Mouse (Mus musculus): Measurements from ENCODE around the gene Inf2. TPM values are rescaled to one million over a fixed set of nuclear protein-coding genes. Genes with fewer than 3 reads are reported as not detected.
A peak's percentile ranks its signal among the peaks of the same experiment; 100 is the strongest.

Inf2 gene
- polyA plus RNA-seq, 2 experiments = 6.9 to 27.5 TPM

DNA sequence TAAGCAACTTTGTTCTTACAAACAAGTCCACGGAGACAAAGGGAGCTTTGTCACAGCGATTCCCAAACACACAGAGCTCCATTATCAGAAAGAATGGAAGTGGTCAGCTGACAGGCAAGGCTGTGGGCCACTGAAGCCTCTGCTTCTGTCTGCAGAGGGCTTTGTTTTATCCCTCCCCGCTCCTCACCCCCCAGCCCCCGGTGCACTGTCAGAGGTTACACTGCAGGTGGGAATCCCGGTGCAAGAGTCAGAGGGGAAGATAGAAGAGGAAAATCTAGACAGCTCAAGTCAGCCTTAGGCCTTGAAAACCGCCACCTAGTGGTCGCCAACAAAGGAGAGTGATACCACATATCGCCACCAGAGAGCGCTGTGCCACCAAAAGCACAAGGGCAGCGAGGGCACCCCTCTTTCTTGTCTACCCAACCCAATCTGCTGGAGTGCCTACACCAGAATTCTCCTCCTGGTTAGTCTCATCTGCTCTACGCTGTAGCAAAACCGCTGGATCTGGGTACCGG, 36.7 kb upstream of the Inf2 start:
- no peaks in the 10 kb centered on the region for H3K4me1 ChIP-seq (ENCODE audit: control insufficient read depth, insufficient read depth, low read length)
- H3K9ac ChIP-seq (ENCODE audit: low read depth, low read length, severe bottlenecking) = no peak overlapping the region
- H3K4me3 ChIP-seq (replicated peaks; ENCODE audit: low read length) = no peak overlapping the region
- peak; percentile 76 for DNase-seq (ENCODE audit: low spot score)
- 10% methylated on average over 13 of the region's 13 CpGs for WGBS
- no peaks in the 10 kb centered on the region for H3K36me3 ChIP-seq (ENCODE audit: control insufficient read depth, insufficient read depth, low read length)
- peak; percentile 56; the same call in 1 of the 2 replicates for ATAC-seq (ENCODE audit: low FRiP score, low read depth)
- no peak for TF ChIP-seq POLR2A (IDR thresholded peaks at IDR 0.05; ENCODE audit: borderline replicate concordance, extremely low read depth, insufficient read depth, insufficient read length)
- H3K9me3 ChIP-seq (ENCODE audit: control insufficient read depth, low read length) = no peaks in the 10 kb centered on the region
- no peaks in the 10 kb centered on the region for H3K27me3 ChIP-seq (ENCODE audit: control insufficient read depth, insufficient read depth, low read length)
- no peak overlapping the region for H3K4me2 ChIP-seq (replicated peaks; ENCODE audit: low read depth, low read length, severe bottlenecking)
- H3K27ac ChIP-seq (replicated peaks; ENCODE audit: low read depth, low read length) = no peak overlapping the region

- no peak overlapping the region for H3K4me3 ChIP-seq (replicated peaks; ENCODE audit: low read length)
- H3K9ac ChIP-seq (ENCODE audit: low read depth, low read length, severe bottlenecking) = no peak overlapping the region
- TF ChIP-seq POLR2A (IDR thresholded peaks at IDR 0.05; ENCODE audit: borderline replicate concordance, extremely low read depth, insufficient read depth, insufficient read length) = no peak
- no peaks in the 10 kb centered on the region for H3K27me3 ChIP-seq (ENCODE audit: control insufficient read depth, insufficient read depth, low read length)
- no peak overlapping the region for H3K4me2 ChIP-seq (replicated peaks; ENCODE audit: low read depth, low read length, severe bottlenecking)
- 62% methylated on average over 5 of the region's 5 CpGs for WGBS
- no peak for ATAC-seq (ENCODE audit: low FRiP score, low read depth)
- H3K9me3 ChIP-seq (ENCODE audit: control insufficient read depth, low read length) = no peaks in the 10 kb centered on the region
- H3K27ac ChIP-seq (replicated peaks; ENCODE audit: low read depth, low read length) = no peak overlapping the region
- DNase-seq (ENCODE audit: low spot score) = no peak
- H3K36me3 ChIP-seq (ENCODE audit: control insufficient read depth, insufficient read depth, low read length) = no peaks in the 10 kb centered on the region
- no peaks in the 10 kb centered on the region for H3K4me1 ChIP-seq (ENCODE audit: control insufficient read depth, insufficient read depth, low read length)
Observed at GRCm38 (mm10) chr12:112552520-112552919, 36.1 kb upstream of the Inf2 start.

- ATAC-seq (ENCODE audit: low FRiP score, low read depth) = no peak; the same call in 1 of the 2 replicates
- no peak overlapping the region for H3K27ac ChIP-seq (replicated peaks; ENCODE audit: low read depth, low read length)
- no peak for DNase-seq (ENCODE audit: low spot score)
- no peak overlapping the region for H3K4me3 ChIP-seq (replicated peaks; ENCODE audit: low read length)
- H3K9ac ChIP-seq (ENCODE audit: low read depth, low read length, severe bottlenecking) = no peak overlapping the region
- 22% methylated on average over 12 of the region's 12 CpGs for WGBS
- no peak for TF ChIP-seq POLR2A (IDR thresholded peaks at IDR 0.05; ENCODE audit: borderline replicate concordance, extremely low read depth, insufficient read depth, insufficient read length)
- no peaks in the 10 kb centered on the region for H3K9me3 ChIP-seq (ENCODE audit: control insufficient read depth, low read length)
- H3K4me1 ChIP-seq (ENCODE audit: control insufficient read depth, insufficient read depth, low read length) = no peaks in the 10 kb centered on the region
- H3K27me3 ChIP-seq (ENCODE audit: control insufficient read depth, insufficient read depth, low read length) = no peaks in the 10 kb centered on the region
- H3K36me3 ChIP-seq (ENCODE audit: control insufficient read depth, insufficient read depth, low read length) = no peaks in the 10 kb centered on the region
- H3K4me2 ChIP-seq (replicated peaks; ENCODE audit: low read depth, low read length, severe bottlenecking) = no peak overlapping the region
Observed at GRCm38 (mm10) chr12:112554900-112555299, 33.7 kb upstream of the Inf2 start.

DNA sequence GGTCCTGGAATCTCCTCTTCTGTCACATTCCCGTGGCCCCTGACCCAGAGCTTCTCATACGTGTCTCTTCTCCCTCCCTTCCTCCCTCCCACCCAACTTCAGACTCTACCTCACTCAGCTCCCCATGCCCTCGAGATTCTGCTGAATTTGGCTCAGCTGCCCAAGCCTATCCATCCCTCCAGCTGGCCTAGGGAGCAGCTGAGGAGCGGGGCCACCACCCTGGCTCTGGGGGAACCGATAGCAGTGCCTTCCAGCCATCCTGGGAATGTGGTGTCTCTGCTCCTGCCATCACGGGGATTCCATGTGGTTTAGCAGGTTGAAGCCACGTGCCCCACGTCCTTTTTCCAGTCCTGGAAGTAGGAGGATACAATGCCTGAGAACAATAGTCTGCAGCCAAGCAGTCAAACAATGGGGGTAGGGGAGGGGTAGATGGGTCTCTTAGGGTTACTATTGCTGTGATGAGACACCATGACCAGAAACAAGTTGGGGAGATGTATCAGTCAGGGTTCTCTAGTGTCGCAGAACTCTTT, 32.0 kb upstream of the Inf2 start:
- DNase-seq (ENCODE audit: low spot score) = no peak
- H3K9me3 ChIP-seq (ENCODE audit: control insufficient read depth, low read length) = no peaks in the 10 kb centered on the region
- no peaks in the 10 kb centered on the region for H3K27me3 ChIP-seq (ENCODE audit: control insufficient read depth, insufficient read depth, low read length)
- H3K4me1 ChIP-seq (ENCODE audit: control insufficient read depth, insufficient read depth, low read length) = no peaks in the 10 kb centered on the region
- no peak overlapping the region for H3K4me2 ChIP-seq (replicated peaks; ENCODE audit: low read depth, low read length, severe bottlenecking)
- no peak overlapping the region for H3K4me3 ChIP-seq (replicated peaks; ENCODE audit: low read length)
- ATAC-seq (ENCODE audit: low FRiP score, low read depth) = no peak
- 75% methylated on average over 9 of the region's 9 CpGs for WGBS
- no peaks in the 10 kb centered on the region for H3K36me3 ChIP-seq (ENCODE audit: control insufficient read depth, insufficient read depth, low read length)
- TF ChIP-seq POLR2A (IDR thresholded peaks at IDR 0.05; ENCODE audit: borderline replicate concordance, extremely low read depth, insufficient read depth, insufficient read length) = no peak
- H3K9ac ChIP-seq (ENCODE audit: low read depth, low read length, severe bottlenecking) = no peak overlapping the region
- no peak overlapping the region for H3K27ac ChIP-seq (replicated peaks; ENCODE audit: low read depth, low read length)

- DNase-seq (ENCODE audit: low spot score) = no peak
- TF ChIP-seq POLR2A (IDR thresholded peaks at IDR 0.05; ENCODE audit: borderline replicate concordance, extremely low read depth, insufficient read depth, insufficient read length) = no peak
- ATAC-seq (ENCODE audit: low FRiP score, low read depth) = no peak
- Histone ChIP-seq H3K4me1 (ENCODE audit: control insufficient read depth, insufficient read depth, low read length) (no peaks in the 10 kb centered on the region), H3K9ac (ENCODE audit: low read depth, low read length, severe bottlenecking) (no peak overlapping the region), H3K27ac (replicated peaks; ENCODE audit: low read depth, low read length) (no peak overlapping the region), H3K9me3 (ENCODE audit: control insufficient read depth, low read length) (no peaks in the 10 kb centered on the region), H3K4me2 (replicated peaks; ENCODE audit: low read depth, low read length, severe bottlenecking) (no peak overlapping the region), H3K36me3 (ENCODE audit: control insufficient read depth, insufficient read depth, low read length) (no peaks in the 10 kb centered on the region), H3K4me3 (replicated peaks; ENCODE audit: low read length) (no peak overlapping the region), H3K27me3 (ENCODE audit: control insufficient read depth, insufficient read depth, low read length) (no peaks in the 10 kb centered on the region)
- WGBS = 83% methylated on average over 5 of the region's 5 CpGs
Observed at GRCm38 (mm10) chr12:112557219-112557618, 31.4 kb upstream of the Inf2 start.
